Mouse (Mus musculus) heart, embryonic 10.5 days (tissue): ENCODE data around the gene Sqstm1. TPM values are rescaled to one million over a fixed set of nuclear protein-coding genes. Genes with fewer than 3 reads are reported as not detected.

Source experiments
- DNase-seq: peaks from one replicate; pipeline ENCODE4 v3.0.0-alpha.2; 2017; ENCODE audit warnings: low spot score
- H3K27ac ChIP-seq: fragments of 300-500 bp; sonication (generic); 2 replicates; pipeline ENCODE4 v1.5.1; 2016; ENCODE audit warnings: mild to moderate bottlenecking
- H3K27me3 ChIP-seq: fragments of 300-500 bp; sonication (generic); 2 replicates; pipeline ENCODE4 v1.6.1; 2016; ENCODE audit warnings: mild to moderate bottlenecking; ENCODE audit not compliant: poor library complexity, insufficient read depth, severe bottlenecking
- H3K36me3 ChIP-seq: fragments of 300-500 bp; sonication (generic); 2 replicates; pipeline ENCODE4 v1.6.1; 2016; ENCODE audit warnings: mild to moderate bottlenecking, moderate library complexity
- H3K4me1 ChIP-seq: fragments of 300-500 bp; sonication (generic); 2 replicates; pipeline ENCODE4 v1.6.1; 2016; ENCODE audit warnings: mild to moderate bottlenecking
- H3K4me3 ChIP-seq: fragments of 300-500 bp; sonication (generic); 2 replicates; pipeline ENCODE4 v1.5.1; 2016; ENCODE audit warnings: mild to moderate bottlenecking, moderate library complexity
- H3K9me3 ChIP-seq: fragments of 300-500 bp; sonication (generic); 2 replicates; pipeline ENCODE4 v1.6.1; 2016; ENCODE audit warnings: mild to moderate bottlenecking, moderate library complexity
- WGBS: fragments of 180-500 bp; shearing (Covaris S2); methylation state at CpG from one replicate; pipeline ENCODE4 v1.1.7; 2016; 5-methylcytosine and 5-hydroxymethylcytosine counted together
- polyA plus RNA-seq: library from polyadenylated mRNA; unstranded; fragments of >200 nt; fragmentation: Nextera tagmentation; extraction: Ambion mirVana; gene quantifications from 2 replicates; pipeline ENCODE4 v1.2.1, GENCODE M21; 2016

Gene Sqstm1
- polyA plus RNA-seq, 1 experiment from 2014 or later = 193 TPM

DNA sequence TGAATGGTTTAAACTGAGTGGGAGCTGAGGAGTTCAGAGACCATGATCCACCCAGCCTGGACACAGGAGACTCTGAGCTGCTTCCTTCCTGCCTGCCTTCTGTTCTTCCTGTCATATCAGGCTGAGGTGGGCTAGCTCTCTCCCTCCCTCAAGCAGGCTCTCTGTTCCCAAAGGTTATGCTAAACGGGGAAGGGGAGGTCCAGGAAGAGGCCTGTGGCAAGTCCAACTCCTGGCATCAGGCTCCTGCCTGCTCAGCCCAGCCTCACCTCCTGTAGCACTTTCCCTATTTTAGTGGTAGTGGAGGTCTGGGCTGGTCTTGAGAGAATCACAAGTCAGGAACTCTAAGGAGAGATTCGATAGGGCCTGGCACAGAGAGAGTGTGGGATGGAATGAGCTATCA, 15.8 kb upstream of the Sqstm1 start:
- peaks cover 56% of the 10 kb centered on the region for H3K4me1 ChIP-seq
- peak overlapping the region; percentile 96 for H3K27ac ChIP-seq
- 31% methylated on average over 2 of the region's 2 CpGs for WGBS
- no peaks in the 10 kb centered on the region for H3K36me3 ChIP-seq
- H3K9me3 ChIP-seq = no peaks in the 10 kb centered on the region
- peak overlapping the region; percentile 96 for H3K4me3 ChIP-seq
- DNase-seq = no peak
- H3K27me3 ChIP-seq = peaks cover 45% of the 10 kb centered on the region

DNA sequence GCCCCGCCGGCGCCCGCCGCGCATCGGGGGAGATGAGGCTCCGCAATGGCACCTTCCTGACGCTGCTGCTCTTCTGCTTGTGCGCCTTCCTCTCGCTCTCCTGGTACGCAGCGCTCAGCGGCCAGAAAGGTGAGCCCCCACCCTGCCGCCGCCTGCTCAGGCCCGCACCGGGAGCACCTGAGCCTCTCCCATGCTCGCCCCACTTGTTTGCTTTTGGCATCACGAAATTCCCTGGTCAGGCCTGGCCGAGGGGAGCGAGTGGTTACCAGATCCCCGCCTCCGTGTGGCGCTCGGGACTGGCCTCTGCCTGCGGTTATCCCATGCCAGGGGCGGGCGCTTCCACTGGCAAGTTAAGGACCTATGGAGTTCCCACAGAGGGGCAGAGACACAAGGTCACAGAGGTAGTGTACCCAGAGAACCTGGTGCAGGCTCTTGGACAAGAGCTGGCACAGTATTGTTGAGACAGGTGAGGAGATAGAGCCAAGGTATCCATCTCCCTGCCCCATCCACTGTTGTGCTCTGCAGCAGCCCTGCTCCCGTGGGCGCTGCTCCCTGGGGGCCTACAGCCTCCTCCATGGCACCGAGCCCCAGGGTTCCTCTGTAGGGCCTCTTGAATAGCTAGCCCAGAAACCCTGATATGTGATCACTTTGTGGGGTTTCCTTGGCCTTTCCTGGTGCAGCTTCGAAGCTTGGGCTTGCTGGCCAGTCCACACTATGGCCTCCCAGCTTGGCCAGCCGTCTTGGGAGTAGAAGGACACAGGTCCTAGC, 15.2 kb upstream of the Sqstm1 start:
- WGBS = 4% methylated on average over 34 of the region's 34 CpGs
- Histone ChIP-seq H3K27ac (peak overlapping the region; percentile 96), H3K4me3 (peak overlapping the region; percentile 96), H3K36me3 (no peaks in the 10 kb centered on the region), H3K27me3 (peaks cover 42% of the 10 kb centered on the region), H3K9me3 (no peaks in the 10 kb centered on the region), H3K4me1 (peaks cover 53% of the 10 kb centered on the region)
- peak; percentile 84 for DNase-seq

DNA sequence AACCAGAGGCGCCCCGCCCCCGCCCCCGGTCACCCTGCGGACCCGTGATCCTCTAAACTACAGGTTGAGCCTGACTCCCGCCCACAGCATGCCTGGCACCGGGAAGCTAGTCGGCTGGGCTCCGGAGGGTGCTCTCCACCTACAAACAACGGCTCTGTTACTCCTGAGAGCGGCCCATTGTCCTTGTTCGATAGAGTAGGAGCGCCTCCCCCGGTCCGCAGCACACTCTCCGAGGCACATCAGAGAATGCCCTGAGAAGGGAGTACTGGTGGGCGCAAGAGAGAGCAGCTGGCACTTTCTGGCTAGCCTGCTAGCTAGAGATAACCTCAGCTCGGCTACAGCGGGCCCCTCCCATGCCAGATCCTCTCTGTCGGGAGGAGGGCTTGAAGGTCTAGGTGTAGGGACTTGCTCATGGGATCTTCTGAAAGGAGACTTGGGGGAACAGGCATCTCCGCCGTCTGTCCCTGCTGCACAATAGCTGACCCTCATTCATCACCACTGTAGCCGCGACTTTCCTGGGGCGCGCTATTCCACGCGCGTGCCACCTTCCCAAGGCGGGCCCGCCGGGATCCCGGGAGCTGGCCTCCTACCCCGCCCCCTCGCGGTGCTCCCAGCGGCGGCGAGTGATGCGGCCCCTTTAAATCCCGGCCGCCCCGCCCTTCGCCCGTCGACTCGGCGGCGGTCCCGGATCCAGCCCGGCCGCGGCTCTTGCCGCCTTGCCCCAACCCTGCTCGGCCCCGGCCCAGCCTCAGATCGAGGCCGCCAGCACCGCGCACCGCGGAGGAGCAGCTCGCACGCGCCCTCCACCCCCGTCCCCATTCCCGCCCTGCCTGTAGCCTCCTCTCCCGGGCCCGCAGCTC, 14.3 kb upstream of the Sqstm1 start:
- whole genome bisulfite sequencing = under 1% methylated on average over 65 of the region's 70 CpGs
- H3K4me1 ChIP-seq = peaks cover 47% of the 10 kb centered on the region
- H3K36me3 ChIP-seq = no peaks in the 10 kb centered on the region
- peak overlapping the region; percentile 96 for H3K4me3 ChIP-seq
- H3K27ac ChIP-seq = peak overlapping the region; percentile 96
- peak; percentile 93 for DNase-seq
- H3K9me3 ChIP-seq = no peaks in the 10 kb centered on the region
- peaks cover 33% of the 10 kb centered on the region for H3K27me3 ChIP-seq

DNA sequence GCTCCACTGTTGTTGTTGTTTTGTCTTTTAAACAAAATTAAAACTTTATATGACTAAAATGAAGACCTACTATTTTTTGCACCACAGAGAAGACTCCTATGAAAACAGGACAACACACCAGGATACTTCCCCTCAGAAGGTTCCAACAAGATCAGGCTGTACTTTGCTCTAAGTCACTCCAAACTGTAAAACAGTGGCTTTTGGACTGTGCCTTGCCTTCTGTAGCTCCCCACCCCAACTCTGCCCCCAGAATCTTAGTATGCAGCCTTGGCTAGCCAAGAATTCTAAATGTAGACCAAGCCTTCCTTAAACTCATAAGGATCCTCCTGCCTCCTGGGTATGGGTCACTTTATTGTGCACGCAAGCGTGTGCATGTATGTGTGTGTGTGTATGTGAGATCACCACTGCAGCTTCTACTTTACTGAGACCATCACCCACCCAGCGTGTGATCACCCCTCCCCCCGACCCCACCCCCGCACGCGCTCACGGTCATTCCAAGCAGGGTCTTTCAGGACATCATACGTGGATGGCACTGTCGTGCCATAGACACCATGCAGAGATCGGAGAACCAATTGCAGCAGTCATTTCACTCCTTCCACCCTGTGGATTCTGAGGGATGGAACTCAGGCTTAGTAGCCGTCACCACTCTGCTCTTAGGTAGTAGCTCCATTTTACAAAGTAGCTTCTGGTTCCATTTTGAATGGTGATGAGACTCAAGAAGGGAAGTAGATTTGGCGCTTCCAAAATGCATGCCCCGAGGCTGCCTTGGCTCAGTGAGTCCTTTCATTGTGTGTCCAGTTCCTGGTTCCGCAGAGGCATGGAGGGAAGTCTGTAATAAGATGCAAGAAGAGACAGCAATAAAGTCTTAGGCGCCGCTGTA, 13.4 kb upstream of the Sqstm1 start:
- Histone ChIP-seq H3K4me1 (peaks cover 38% of the 10 kb centered on the region), H3K27ac (peak overlapping the region; percentile 96), H3K36me3 (no peaks in the 10 kb centered on the region), H3K27me3 (peaks cover 26% of the 10 kb centered on the region), H3K4me3 (peak overlapping the region; percentile 96), H3K9me3 (no peaks in the 10 kb centered on the region)
- 6% methylated on average over 17 of the region's 17 CpGs for WGBS
- no peak for DNase-seq

DNA sequence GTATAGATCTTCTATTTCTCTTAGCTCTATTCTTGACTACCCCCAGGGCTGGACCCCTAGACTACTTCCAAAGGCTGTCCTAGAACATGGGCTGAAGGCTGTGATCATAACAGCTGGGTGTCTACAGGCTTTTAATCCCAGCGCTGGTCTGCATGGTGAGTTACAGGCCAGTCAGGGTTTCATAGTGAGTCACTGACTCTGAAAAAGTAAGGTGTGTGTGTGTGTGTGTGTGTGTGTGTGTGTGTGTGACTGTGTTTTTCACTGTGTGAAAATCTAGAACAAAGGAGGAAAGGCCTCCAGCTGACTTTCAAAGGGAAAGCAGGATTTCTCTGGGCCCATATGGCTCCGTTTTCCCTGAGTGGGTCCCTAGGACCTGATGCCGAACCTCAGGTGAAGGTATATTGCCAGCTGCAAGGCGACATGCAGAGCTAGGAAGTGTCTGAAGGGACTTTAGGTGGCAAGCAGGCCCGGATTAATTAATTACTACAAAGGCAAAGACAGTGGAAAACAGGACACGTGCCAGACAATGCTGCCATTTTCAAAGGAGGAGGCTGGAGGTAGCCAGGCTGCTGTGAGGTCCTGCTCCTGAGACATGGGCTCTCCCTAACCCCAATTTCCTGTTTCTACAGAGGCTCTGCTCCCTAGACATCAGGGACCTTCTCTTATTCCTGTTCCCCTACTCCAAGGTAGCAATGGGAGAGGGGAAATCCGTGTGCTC, 12.1 kb upstream of the Sqstm1 start:
- Histone ChIP-seq H3K9me3 (no peaks in the 10 kb centered on the region), H3K36me3 (no peaks in the 10 kb centered on the region), H3K27ac (no peak overlapping the region), H3K27me3 (peaks cover 26% of the 10 kb centered on the region), H3K4me3 (no peak overlapping the region), H3K4me1 (peaks cover 36% of the 10 kb centered on the region)
- DNase-seq = no peak
- WGBS = 54% methylated on average over 7 of the region's 7 CpGs

DNA sequence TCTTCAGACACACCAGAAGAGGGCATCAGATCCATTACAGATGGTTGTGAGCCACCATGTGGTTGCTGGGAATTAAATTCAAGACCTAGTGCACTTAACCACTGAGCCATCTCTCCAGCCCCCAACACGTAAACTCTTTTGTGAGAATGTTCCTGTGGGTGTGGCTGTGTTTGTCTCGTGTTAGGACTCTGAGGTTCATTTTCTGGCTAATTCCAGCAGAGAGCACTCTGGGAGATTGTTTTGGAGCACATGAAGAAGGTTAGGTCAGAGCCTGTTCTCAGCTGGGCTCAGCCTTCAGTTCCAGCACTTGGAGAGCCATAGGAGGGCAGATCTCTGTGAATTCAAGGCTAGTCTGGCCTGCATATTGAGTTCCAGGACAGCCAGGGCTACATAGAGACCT, 9.2 kb upstream of the Sqstm1 start:
- H3K36me3 ChIP-seq = no peaks in the 10 kb centered on the region
- H3K9me3 ChIP-seq = no peaks in the 10 kb centered on the region
- no peak overlapping the region for H3K27ac ChIP-seq
- WGBS = 60% methylated on average over 2 of the region's 2 CpGs
- peaks cover 8% of the 10 kb centered on the region; the same call in 1 of the 2 replicates for H3K27me3 ChIP-seq
- no peak for DNase-seq
- no peak overlapping the region for H3K4me3 ChIP-seq
- peaks cover 31% of the 10 kb centered on the region for H3K4me1 ChIP-seq

DNA sequence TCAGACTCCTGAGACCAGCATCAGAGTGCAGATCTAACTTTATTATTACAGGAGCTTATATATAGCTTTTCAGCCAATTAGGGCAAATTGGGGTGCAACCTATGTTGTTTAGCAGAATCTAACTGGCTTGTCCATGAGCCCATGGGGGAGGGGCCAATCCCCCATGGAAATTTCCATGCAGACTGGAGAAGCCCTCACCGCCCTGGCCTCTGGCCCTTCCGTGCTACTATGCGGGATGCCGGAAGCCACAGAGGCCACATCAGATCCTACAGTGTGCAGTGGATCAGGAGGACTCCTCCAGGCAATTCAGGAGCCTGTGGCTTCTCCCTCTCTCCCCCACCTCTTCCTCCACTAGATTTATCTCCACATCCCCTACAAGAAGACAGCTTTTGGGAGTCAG, 7.2 kb upstream of the Sqstm1 start:
- Histone ChIP-seq H3K4me3 (no peak overlapping the region), H3K27ac (peak overlapping the region; percentile 42; the same call in 1 of the 2 replicates), H3K36me3 (no peaks in the 10 kb centered on the region), H3K4me1 (peaks cover 35% of the 10 kb centered on the region), H3K9me3 (no peaks in the 10 kb centered on the region), H3K27me3 (peaks cover 5% of the 10 kb centered on the region; the same call in 1 of the 2 replicates)
- WGBS = 33% methylated on average over 4 of the region's 4 CpGs
- DNase-seq = no peak

DNA sequence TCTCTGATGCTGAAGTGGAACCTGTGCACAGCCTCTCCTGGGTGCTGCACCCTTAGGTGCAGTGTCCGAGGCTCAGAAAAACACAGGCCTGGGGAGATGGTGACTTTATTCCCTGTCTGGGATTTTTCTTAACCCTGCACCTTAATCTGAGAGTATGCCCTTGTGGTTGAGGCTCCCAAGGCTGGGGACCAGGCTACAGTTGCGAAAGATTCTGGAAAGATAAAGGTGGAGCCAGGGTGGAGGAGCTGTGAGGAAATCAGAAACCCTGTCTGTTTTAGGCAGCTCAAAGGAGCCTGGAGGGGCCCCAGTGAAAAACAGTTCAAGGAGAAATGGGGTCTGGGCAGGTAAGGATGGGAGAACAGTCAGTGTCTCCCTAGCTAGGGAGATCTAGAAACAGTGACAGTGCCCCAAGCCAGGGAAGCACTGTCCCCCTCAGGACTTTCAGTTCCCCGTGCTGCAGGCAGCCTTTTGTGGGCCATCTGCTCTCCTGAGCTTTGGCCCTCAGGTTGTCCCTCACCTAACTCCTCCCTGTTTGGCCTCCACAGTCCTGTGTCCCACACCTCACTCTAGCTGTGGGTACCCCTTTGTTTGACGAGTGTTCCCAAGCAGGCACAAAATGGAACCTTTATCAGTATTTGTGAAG, 6.2 kb upstream of the Sqstm1 start:
- 63% methylated on average over 4 of the region's 4 CpGs for WGBS
- Histone ChIP-seq H3K4me3 (no peak overlapping the region), H3K36me3 (no peaks in the 10 kb centered on the region), H3K27ac (0 out of 2 replicates have a peak overlapping the region, but pooled peaks have one; percentile 13), H3K4me1 (peaks cover 41% of the 10 kb centered on the region), H3K9me3 (no peaks in the 10 kb centered on the region), H3K27me3 (no peaks in the 10 kb centered on the region)
- no peak for DNase-seq

DNA sequence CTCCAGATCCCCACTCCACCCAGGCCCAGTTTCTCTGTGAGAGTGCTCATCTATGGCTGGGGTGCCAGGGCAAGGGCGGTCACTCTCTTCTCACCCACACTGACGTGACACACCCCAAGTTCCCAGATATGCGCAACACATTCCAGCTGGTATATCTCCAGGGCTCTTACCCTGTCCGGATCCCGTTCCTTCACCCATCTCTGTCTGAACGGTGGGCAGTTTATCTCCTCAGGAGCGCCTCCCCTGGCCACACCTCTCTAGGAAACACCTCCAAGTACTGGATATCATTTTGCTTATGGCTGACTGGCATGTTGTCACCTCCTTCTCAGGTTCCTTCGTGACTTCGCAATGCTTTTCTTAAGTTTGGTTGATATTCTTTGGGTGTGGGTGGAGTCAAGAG, 5.0 kb upstream of the Sqstm1 start:
- peaks cover 49% of the 10 kb centered on the region for H3K4me1 ChIP-seq
- H3K27ac ChIP-seq = no peak overlapping the region
- 14% methylated on average over 9 of the region's 9 CpGs for WGBS
- DNase-seq = no peak
- no peaks in the 10 kb centered on the region for H3K9me3 ChIP-seq
- H3K4me3 ChIP-seq = peak overlapping the region; percentile 27; the same call in 1 of the 2 replicates
- no peaks in the 10 kb centered on the region for H3K36me3 ChIP-seq
- no peaks in the 10 kb centered on the region for H3K27me3 ChIP-seq

DNA sequence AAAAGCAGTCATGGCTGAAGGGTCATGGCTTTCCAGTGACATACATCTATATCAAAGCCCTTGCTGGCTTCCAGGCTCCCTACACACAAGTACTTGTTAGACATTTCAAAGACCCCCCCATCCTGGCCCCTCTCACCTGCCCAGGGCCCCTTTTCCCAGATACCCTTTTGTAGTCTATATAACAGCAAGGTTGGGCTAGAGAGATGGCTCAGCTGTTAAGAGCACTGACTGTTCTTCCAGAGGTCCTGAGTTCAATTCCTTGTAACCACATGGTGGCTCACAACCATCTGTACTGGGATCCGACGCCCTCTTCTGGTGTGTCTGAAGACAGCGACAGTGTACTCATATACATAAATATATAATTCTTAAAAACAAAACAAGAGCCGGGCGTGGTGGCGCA, 4.0 kb upstream of the Sqstm1 start:
- H3K4me1 ChIP-seq = peaks cover 49% of the 10 kb centered on the region
- 92% methylated on average over 6 of the region's 6 CpGs for WGBS

DNA sequence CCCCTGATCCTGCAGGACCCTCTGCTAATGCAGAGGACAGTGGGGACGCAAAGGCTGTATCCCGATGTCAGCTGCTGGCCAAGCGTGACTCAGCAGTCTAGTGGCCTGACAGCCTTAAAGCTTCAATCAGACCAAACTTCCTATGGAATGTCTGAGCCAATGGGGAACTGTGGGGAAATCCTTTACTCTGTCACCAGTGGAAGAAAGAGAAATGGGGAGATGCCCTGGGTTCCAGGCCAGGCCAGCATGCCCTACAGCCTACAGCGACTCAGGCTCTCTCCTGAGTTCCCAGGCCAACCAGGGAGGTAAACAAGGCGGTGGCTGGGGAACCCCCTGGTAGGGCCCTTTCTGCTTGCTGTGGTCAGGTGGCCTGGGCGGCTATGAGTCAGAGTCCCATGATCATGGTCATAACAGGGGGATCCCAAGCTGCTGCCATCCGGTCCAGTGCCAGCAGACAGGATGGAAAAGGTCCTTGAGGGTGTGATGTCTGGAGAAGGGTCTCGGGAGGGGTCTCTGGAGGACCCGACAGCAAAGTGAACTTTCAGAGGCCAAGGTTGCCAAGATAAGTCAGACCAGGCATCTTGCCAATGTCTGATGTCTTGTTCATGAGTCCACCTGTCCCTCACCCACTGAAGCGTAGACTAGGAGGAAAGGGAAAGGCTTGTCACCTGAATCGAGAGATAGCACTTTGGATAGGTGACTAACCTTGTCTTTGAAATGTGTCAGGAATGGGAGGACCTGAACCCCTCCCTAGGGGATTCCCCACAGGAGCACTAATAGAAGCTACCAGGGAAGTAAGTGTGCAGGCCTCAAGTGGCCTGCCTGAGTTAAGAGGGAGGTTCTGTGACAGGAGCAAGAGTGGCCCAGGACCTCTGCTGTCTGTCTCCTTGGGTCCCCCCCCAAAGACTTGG, 2.5 kb upstream of the Sqstm1 start:
- Histone ChIP-seq H3K36me3 (peaks cover 6% of the 10 kb centered on the region), H3K9me3 (no peaks in the 10 kb centered on the region), H3K27me3 (no peaks in the 10 kb centered on the region), H3K4me3 (peak overlapping the region; percentile 10), H3K4me1 (peaks cover 51% of the 10 kb centered on the region), H3K27ac (peak overlapping the region; percentile 48)
- DNase-seq = peak; percentile 89
- WGBS = 50% methylated on average over 11 of the region's 11 CpGs

More for the DNA sequence above, 4.0 kb upstream of the Sqstm1 start:
- DNase-seq = no peak
- H3K9me3 ChIP-seq = no peaks in the 10 kb centered on the region
- H3K27me3 ChIP-seq = no peaks in the 10 kb centered on the region
- no peak overlapping the region for H3K4me3 ChIP-seq
- no peaks in the 10 kb centered on the region for H3K36me3 ChIP-seq
- H3K27ac ChIP-seq = no peak overlapping the region
